Mouse (Mus musculus): ENCODE results near the gene Wdhd1.

GRCm38 (mm10) chr14:47304814-47305405 lies 28.3 kb upstream of the Wdhd1 start:
- TF ChIP-seq CTCF (IDR thresholded peaks at IDR 0.05; ENCODE audit: control insufficient read depth, insufficient read depth, insufficient replicate concordance, low read depth, low read length) (no peak), POLR2A (IDR thresholded peaks at IDR 0.05; ENCODE audit: control insufficient read depth, low read depth, low read length) (no peak)

Data from testis, adult 2 months (tissue).